8 mouse cellular contexts compared by ENCODE assay signal in genomic region chr5:121834991-121835747, GRCm38 (mm10). TPM values are rescaled to one million over a fixed set of nuclear protein-coding genes. Genes with fewer than 3 reads are reported as not detected.
DNase-seq lines count a peak whose midpoint lies in the region; ATAC-seq and TF ChIP-seq lines count a peak whose summit lies in the region.

No protein-coding gene starts in this region.

- peak overlapping the region; percentile 97 for H3K27ac ChIP-seq in CH12.LX (ENCODE audit: insufficient read depth, low read depth)
- H3K27ac ChIP-seq in heart, embryonic 16.5 days (ENCODE audit: low read length): peak overlapping the region; percentile 87
- H3K27ac ChIP-seq in liver, embryonic 15.5 days (replicated peaks): peak overlapping the region; percentile 89
- peak overlapping the region; percentile 81; the same call in 1 of the 2 replicates for H3K27ac ChIP-seq in stomach, embryonic 14.5 days (ENCODE audit: low read length)

- TF ChIP-seq POLR2A in CH12.LX (IDR thresholded peaks at IDR 0.05; ENCODE audit: low read depth, low read length): peak; percentile 13; the same call in 1 of the 2 replicates

- peaks cover 54% of the 10 kb centered on the region for H3K79me2 ChIP-seq in CH12.LX (replicated peaks; ENCODE audit: control insufficient read depth, extremely low read depth, insufficient read depth, poor library complexity, severe bottlenecking)

- TF ChIP-seq RAD21 in CH12.LX (IDR thresholded peaks at IDR 0.05; ENCODE audit: low read depth, low read length): no peak

- peak overlapping the region; percentile 71 to 87 (median 86) for H3K4me3 ChIP-seq in CH12.LX (replicated peaks in 1 of 3; ENCODE audit: low read depth in 2 of 3, low read length in 2 of 3, poor library complexity in 1 of 3)
- H3K4me3 ChIP-seq in heart, embryonic 16.5 days (ENCODE audit: low read length): peak overlapping the region; percentile 72
- H3K4me3 ChIP-seq in liver, embryonic 15.5 days (replicated peaks): peak overlapping the region; percentile 83
- peak overlapping the region; percentile 84 for H3K4me3 ChIP-seq in stomach, embryonic 14.5 days (ENCODE audit: low read depth, low read length)

- H3K27me3 ChIP-seq in CH12.LX (replicated peaks): no peaks in the 10 kb centered on the region
- H3K27me3 ChIP-seq in heart, embryonic 16.5 days (ENCODE audit: control insufficient read depth, insufficient read depth, low read length): no peaks in the 10 kb centered on the region
- H3K27me3 ChIP-seq in liver, embryonic 15.5 days: peaks cover 29% of the 10 kb centered on the region
- no peaks in the 10 kb centered on the region for H3K27me3 ChIP-seq in stomach, embryonic 14.5 days (ENCODE audit: control insufficient read depth, insufficient read depth, low read length)

- no peaks in the 10 kb centered on the region for H3K9me3 ChIP-seq in CH12.LX (replicated peaks; ENCODE audit: low read length)
- H3K9me3 ChIP-seq in heart, embryonic 16.5 days (replicated peaks; ENCODE audit: control insufficient read depth, low read length): no peaks in the 10 kb centered on the region
- no peaks in the 10 kb centered on the region for H3K9me3 ChIP-seq in liver, embryonic 15.5 days (replicated peaks)
- H3K9me3 ChIP-seq in stomach, embryonic 14.5 days (ENCODE audit: control insufficient read depth, low read depth, low read length): no peaks in the 10 kb centered on the region

- in situ Hi-C loops in CH12.LX (cut with MboI; ENCODE audit: low pct_ligation_motif_present, low pct_unique_long_range_greater_than_20kb, low sequenced_read_pairs): no loop called here

- H3K9ac ChIP-seq in CH12.LX (ENCODE audit: insufficient read depth, low read depth): peak overlapping the region; percentile 79
- H3K9ac ChIP-seq in heart, embryonic 16.5 days (ENCODE audit: low read length): peak overlapping the region; percentile 91
- H3K9ac ChIP-seq in liver, embryonic 15.5 days: peak overlapping the region; percentile 83
- peak overlapping the region; percentile 64; the same call in 1 of the 2 replicates for H3K9ac ChIP-seq in stomach, embryonic 14.5 days (replicated peaks; ENCODE audit: low read depth, low read length)

- ATAC-seq in heart, embryonic 16.5 days (replicated peaks; ENCODE audit: extremely low read depth, insufficient read depth, low FRiP score): no peak
- ATAC-seq in liver, embryonic 15.5 days (ENCODE audit: insufficient read depth): no peak
- no peak for ATAC-seq in stomach, embryonic 14.5 days (ENCODE audit: insufficient number of reproducible peaks, insufficient read depth, low FRiP score, low read depth)

- TF ChIP-seq CTCF in CH12.LX (conservative IDR thresholded peaks at IDR 0.05 in 1 of 2, IDR thresholded peaks at IDR 0.05 in 1 of 2; ENCODE audit: low read depth in 2 of 2, low read length in 2 of 2): no peak

- TF ChIP-seq EP300 in CH12.LX (IDR thresholded peaks at IDR 0.05; ENCODE audit: low read length): no peak

- peak overlapping the region; percentile 74 for H3K4me2 ChIP-seq in CH12.LX (ENCODE audit: insufficient read depth, low read depth, poor library complexity, severe bottlenecking)
- H3K4me2 ChIP-seq in heart, embryonic 16.5 days (ENCODE audit: low read depth, low read length): peak overlapping the region; percentile 97
- H3K4me2 ChIP-seq in liver, embryonic 15.5 days: peak overlapping the region; percentile 99
- peak overlapping the region; percentile 88 for H3K4me2 ChIP-seq in stomach, embryonic 14.5 days (replicated peaks; ENCODE audit: low read depth, low read length)

- peaks cover 23 to 26% of the 10 kb centered on the region in 2 experiments for H3K36me3 ChIP-seq in CH12.LX (replicated peaks in 1 of 2; ENCODE audit: control insufficient read depth in 1 of 2, insufficient read depth in 1 of 2, low read length in 1 of 2)
- H3K36me3 ChIP-seq in heart, embryonic 16.5 days (ENCODE audit: control insufficient read depth, insufficient read depth): no peaks in the 10 kb centered on the region
- H3K36me3 ChIP-seq in liver, embryonic 15.5 days (replicated peaks): no peaks in the 10 kb centered on the region
- H3K36me3 ChIP-seq in stomach, embryonic 14.5 days (ENCODE audit: control insufficient read depth, insufficient read depth, low read length): no peaks in the 10 kb centered on the region

- DNase-seq in cerebellum, adult 11-12 months: peak; percentile 52
- DNase-seq in cerebellum, postnatal 10 days: no peak
- no peak for DNase-seq in CH12.LX (ENCODE audit: extremely low read depth)
- DNase-seq in layer of hippocampus, postnatal 36 days: no peak
- DNase-seq in frontal cortex, postnatal 36 days (ENCODE audit: low spot score in 2 of 2): no peak

- dilution Hi-C loops in CH12.LX (cut with MboI; ENCODE audit: extremely low pct_ligation_motif_present, extremely low pct_unique_long_range_greater_than_20kb, low sequenced_read_pairs): no loop called here

- WGBS in heart, embryonic 16.5 days: 20% methylated on average over 12 of the region's 12 CpGs
- 8% methylated on average over 12 of the region's 12 CpGs for WGBS in liver, embryonic 15.5 days (ENCODE audit: insufficient replicate concordance)
- 38% methylated on average over 12 of the region's 12 CpGs for WGBS in stomach, embryonic 14.5 days

- peaks cover 31 to 46% of the 10 kb centered on the region in 2 experiments for H3K4me1 ChIP-seq in CH12.LX (ENCODE audit: control insufficient read depth in 1 of 2, insufficient read depth in 2 of 2)
- H3K4me1 ChIP-seq in heart, embryonic 16.5 days (ENCODE audit: control insufficient read depth, insufficient read depth, low read length): peaks cover 48% of the 10 kb centered on the region
- peaks cover 83% of the 10 kb centered on the region for H3K4me1 ChIP-seq in liver, embryonic 15.5 days (replicated peaks)
- H3K4me1 ChIP-seq in stomach, embryonic 14.5 days (ENCODE audit: control insufficient read depth, insufficient read depth, low read length): peaks cover 43% of the 10 kb centered on the region

TF ChIP-seq in CH12.LX, 34 proteins besides CTCF, POLR2A, EP300 and RAD21:
- TF ChIP-seq SIN3A (IDR thresholded peaks at IDR 0.05; ENCODE audit: low read length) (peak; percentile 5; the same call in 1 of the 2 replicates), UBTF (IDR thresholded peaks at IDR 0.05; ENCODE audit: low read depth, low read length) (peak; percentile 42; the same call in 1 of the 2 replicates), HCFC1 (IDR thresholded peaks at IDR 0.05; ENCODE audit: low read depth, low read length) (no peak)

RNA-seq across cellular contexts. Expression of gene Sh2b3, which starts 2.3 kb away (rescaled TPM):
- total RNA-seq in CH12.LX (2012; rRNA removed): 27.8 and 35.4 TPM in 2 replicates
- total RNA-seq in CH12.LX (2014; rRNA removed): 21.3 and 22.8 TPM in 2 replicates
- 32.4 and 38.3 TPM in 2 replicates for polyA plus RNA-seq in CH12.LX (2012; ENCODE audit: insufficient read length, low read depth)
- polyA plus RNA-seq in heart, embryonic 16.5 days (2015; fragmentation: Nextera tagmentation; extraction: Ambion mirVana): 12.0 and 13.3 TPM in 2 replicates
- polyA plus RNA-seq in liver, embryonic 15.5 days (2015; fragmentation: Nextera tagmentation; extraction: Ambion mirVana): 6.7 and 7.7 TPM in 2 replicates
- 15.4 and 17.2 TPM in 2 replicates for polyA plus RNA-seq in stomach, embryonic 14.5 days (2014; fragmentation: Nextera tagmentation; extraction: Ambion mirVana)
- total RNA-seq in layer of hippocampus, postnatal 36 days (2021): 10 to 100 TPM; 21.6 to 22.1 TPM

RNA-seq across cellular contexts. Expression of gene Pheta1, which starts 13.6 kb away (rescaled TPM):
- total RNA-seq in CH12.LX (2012; rRNA removed): 3.7 and 4.5 TPM in 2 replicates
- total RNA-seq in CH12.LX (2014; rRNA removed): 1.8 and 2.0 TPM in 2 replicates
- polyA plus RNA-seq in CH12.LX (2012; ENCODE audit: insufficient read length, low read depth): 1.2 and 1.4 TPM in 2 replicates
- polyA plus RNA-seq in heart, embryonic 16.5 days (2015; fragmentation: Nextera tagmentation; extraction: Ambion mirVana): 15.3 and 19.4 TPM in 2 replicates
- 3.9 and 4.5 TPM in 2 replicates for polyA plus RNA-seq in liver, embryonic 15.5 days (2015; fragmentation: Nextera tagmentation; extraction: Ambion mirVana)
- 17.6 and 17.8 TPM in 2 replicates for polyA plus RNA-seq in stomach, embryonic 14.5 days (2014; fragmentation: Nextera tagmentation; extraction: Ambion mirVana)
- 10 to 100 TPM in 1 of 2 experiments, 1 to 10 TPM in 1; 8.8 to 11.1 TPM for total RNA-seq in layer of hippocampus, postnatal 36 days (2021)
